In the genomic region with DNA sequence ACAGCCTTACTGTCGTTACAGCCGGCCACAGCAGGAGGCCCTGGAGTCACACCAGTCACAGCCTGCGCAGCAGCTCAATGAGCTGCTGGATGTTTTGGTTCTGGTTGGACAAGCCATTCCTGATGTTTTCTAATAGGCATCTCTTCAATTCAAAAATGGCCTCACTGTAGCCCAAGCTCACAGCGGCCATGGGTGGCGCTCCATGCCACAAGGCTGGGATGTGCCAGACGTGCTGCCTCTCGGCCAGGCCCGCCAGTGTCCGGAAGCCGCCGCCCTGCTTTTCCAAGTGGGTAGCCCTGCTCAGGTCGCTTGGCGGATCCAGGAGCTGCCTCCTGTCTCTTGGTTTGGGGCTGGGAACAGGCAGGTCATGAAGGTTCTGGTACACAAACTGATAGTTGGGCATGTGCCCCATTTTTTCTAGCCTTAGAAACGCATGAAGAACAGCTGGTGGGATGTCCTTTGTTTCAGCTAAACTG, we compare ENCODE assay signal across 8 mouse cellular contexts. TPM values are rescaled to one million over a fixed set of nuclear protein-coding genes. Genes with fewer than 3 reads are reported as not detected.
DNase-seq lines count a peak whose midpoint lies in the region; ATAC-seq and TF ChIP-seq lines count a peak whose summit lies in the region.

Gene Mrps24, minus strand, starts transcription at position 51 of the 476 bp plus-strand sequence.

- ATAC-seq in embryonic facial prominence, embryonic 13.5 days (ENCODE audit: insufficient number of reproducible peaks, insufficient read depth, low FRiP score, low TSS enrichment, low read depth) = no peak
- no peak for ATAC-seq in heart, embryonic 13.5 days (ENCODE audit: extremely low read depth, insufficient number of reproducible peaks, low FRiP score, low TSS enrichment)
- no peak for ATAC-seq in midbrain, postnatal 0 days (ENCODE audit: low FRiP score)

- peaks cover 2% of the 10 kb centered on the region; the same call in 1 of the 2 replicates for H3K36me3 ChIP-seq in testis, adult 2 months (ENCODE audit: control insufficient read depth, insufficient read depth, low read length)
- peaks cover 65% of the 10 kb centered on the region for H3K36me3 ChIP-seq in embryonic facial prominence, embryonic 13.5 days
- peaks cover 63% of the 10 kb centered on the region for H3K36me3 ChIP-seq in heart, embryonic 13.5 days
- H3K36me3 ChIP-seq in midbrain, postnatal 0 days (ENCODE audit: insufficient read depth, low read length) = peaks cover 40% of the 10 kb centered on the region

- TF ChIP-seq POLR2A in testis, adult 2 months (IDR thresholded peaks at IDR 0.05; ENCODE audit: control insufficient read depth, low read depth, low read length) = no peak

- DNase-seq in testis, postnatal 14 days (ENCODE audit: low spot score) = no peak
- no peak for DNase-seq in left cerebral cortex, postnatal 10 days (ENCODE audit: extremely low spot score in 1 of 2, low spot score in 2 of 2)
- no peak for DNase-seq in midbrain, postnatal 0 days (ENCODE audit: low spot score)
- no peak for DNase-seq in ovary, postnatal 10 days (ENCODE audit: low spot score)
- DNase-seq in right cerebral cortex, postnatal 4 days = no peak

- no peak within 1 kb of the TSS for H3K4me2 ChIP-seq in embryonic facial prominence, embryonic 13.5 days
- no peak within 1 kb of the TSS for H3K4me2 ChIP-seq in heart, embryonic 13.5 days
- no peak within 1 kb of the TSS for H3K4me2 ChIP-seq in midbrain, postnatal 0 days (ENCODE audit: low read depth, low read length, poor library complexity, severe bottlenecking)

- WGBS in embryonic facial prominence, embryonic 13.5 days = 88% methylated on average over 14 of the region's 14 CpGs
- WGBS in heart, embryonic 13.5 days = 75% methylated on average over 14 of the region's 14 CpGs
- 86% methylated on average over 14 of the region's 14 CpGs for WGBS in midbrain, postnatal 0 days

- no peak within 1 kb of the TSS for H3K4me3 ChIP-seq in testis, adult 2 months (ENCODE audit: control insufficient read depth, low read depth, low read length)
- no peak within 1 kb of the TSS for H3K4me3 ChIP-seq in embryonic facial prominence, embryonic 13.5 days
- H3K4me3 ChIP-seq in heart, embryonic 13.5 days = no peak within 1 kb of the TSS
- H3K4me3 ChIP-seq in midbrain, postnatal 0 days (ENCODE audit: low read depth, low read length) = no peak within 1 kb of the TSS

- H3K9me3 ChIP-seq in embryonic facial prominence, embryonic 13.5 days = no peaks in the 10 kb centered on the region
- H3K9me3 ChIP-seq in heart, embryonic 13.5 days = no peaks in the 10 kb centered on the region
- no peaks in the 10 kb centered on the region for H3K9me3 ChIP-seq in midbrain, postnatal 0 days (ENCODE audit: low read length)

- TF ChIP-seq CTCF in testis, adult 2 months (IDR thresholded peaks at IDR 0.05; ENCODE audit: control insufficient read depth, insufficient read depth, insufficient replicate concordance, low read depth, low read length) = no peak
- no peak for TF ChIP-seq CTCF in midbrain, postnatal 0 days (IDR thresholded peaks at IDR 0.05)

- no peak within 1 kb of the TSS for H3K27ac ChIP-seq in testis, adult 2 months (ENCODE audit: control insufficient read depth, insufficient read depth, low read depth, low read length)
- no peak within 1 kb of the TSS for H3K27ac ChIP-seq in embryonic facial prominence, embryonic 13.5 days
- no peak within 1 kb of the TSS for H3K27ac ChIP-seq in heart, embryonic 13.5 days (replicated peaks)
- H3K27ac ChIP-seq in midbrain, postnatal 0 days (ENCODE audit: low read depth, low read length) = no peak within 1 kb of the TSS

- no peaks in the 10 kb centered on the region for H3K27me3 ChIP-seq in testis, adult 2 months (ENCODE audit: control insufficient read depth, insufficient read depth, low read length)
- H3K27me3 ChIP-seq in embryonic facial prominence, embryonic 13.5 days = no peaks in the 10 kb centered on the region
- no peaks in the 10 kb centered on the region for H3K27me3 ChIP-seq in heart, embryonic 13.5 days (replicated peaks)
- H3K27me3 ChIP-seq in midbrain, postnatal 0 days (ENCODE audit: insufficient read depth, low read length) = no peaks in the 10 kb centered on the region

- H3K4me1 ChIP-seq in testis, adult 2 months (ENCODE audit: control insufficient read depth, insufficient read depth, low read length) = peaks cover 2% of the 10 kb centered on the region
- no peaks in the 10 kb centered on the region for H3K4me1 ChIP-seq in embryonic facial prominence, embryonic 13.5 days
- H3K4me1 ChIP-seq in heart, embryonic 13.5 days = peaks cover 1% of the 10 kb centered on the region; the same call in 1 of the 2 replicates
- H3K4me1 ChIP-seq in midbrain, postnatal 0 days (ENCODE audit: insufficient read depth, low read length) = no peaks in the 10 kb centered on the region

- no peak within 1 kb of the TSS for H3K9ac ChIP-seq in embryonic facial prominence, embryonic 13.5 days
- H3K9ac ChIP-seq in heart, embryonic 13.5 days = no peak within 1 kb of the TSS
- H3K9ac ChIP-seq in midbrain, postnatal 0 days (replicated peaks; ENCODE audit: low read length, poor library complexity, severe bottlenecking) = no peak within 1 kb of the TSS

- intact Hi-C loops in left cerebral cortex, postnatal 10 days (cut with DNase I) = no loop called here

RNA-seq across cellular contexts. Expression of gene Mrps24, which starts in this region (rescaled TPM):
- polyA plus RNA-seq in testis, adult 2 months (2012; rRNA removed) = 18.4 and 26.3 TPM in 2 replicates
- polyA plus RNA-seq in embryonic facial prominence, embryonic 13.5 days (2015; fragmentation: Nextera tagmentation; extraction: Ambion mirVana) = 180 and 187 TPM in 2 replicates
- polyA plus RNA-seq in heart, embryonic 13.5 days (2015; fragmentation: Nextera tagmentation; extraction: Ambion mirVana) = 175 and 191 TPM in 2 replicates
- 100 to 1,000 TPM in 1 of 2 experiments, 10 to 100 TPM in 1; 95.4 to 101 TPM for total RNA-seq in left cerebral cortex, postnatal 10 days (2021)
- total RNA-seq in midbrain, postnatal 0 days (2014; rRNA removed) = 62.2 and 86.4 TPM in 2 replicates
- polyA plus RNA-seq in midbrain, postnatal 0 days (2015; fragmentation: Nextera tagmentation; extraction: Ambion mirVana) = 222 and 226 TPM in 2 replicates
